Mouse (Mus musculus) left cerebral cortex, adult 2 months (tissue): ENCODE results near the gene Six2. TPM values are rescaled to one million over a fixed set of nuclear protein-coding genes. Genes with fewer than 3 reads are reported as not detected.

Experiments
- DNase-seq, 2 experiments: peaks; one replicate each; pipeline ENCODE4 v3.0.0; 2021 to 2022; ENCODE audit warnings: low spot score in 2 of 2, mixed read lengths in 1 of 2; ENCODE audit errors: extremely low spot score in 1 of 2
- H3K27ac ChIP-seq: fragments of 200-600 bp; 2 replicates; pipeline ENCODE4 v1.8.1; 2022
- H3K4me3 ChIP-seq: fragments of 200-600 bp; 2 replicates; pipeline ENCODE4 v1.8.1; 2022
- CTCF ChIP-seq: fragments of 200-600 bp; IDR thresholded peaks from 2 replicates; pipeline ENCODE4 v1.8.1; 2022; ENCODE audit warnings: antibody characterized with exemption, mild to moderate bottlenecking, moderate library complexity
- intact Hi-C: fragments of 180-260 bp; cut with DNase I; formaldehyde crosslinking; loops from one replicate; pipeline ENCODE4 v1.15.1; 2025
- total RNA-seq, 2 experiments: library from RNA; stranded (reverse); gene quantifications; 2 replicates each; pipeline ENCODE4 v1.2.3; 2021

The Six2 gene
- total RNA-seq, 2 experiments from 2014 or later: 0.70 to 0.75 TPM

- TF ChIP-seq CTCF: no peak
- H3K27ac ChIP-seq: no peak overlapping the region
- intact Hi-C loops: no loop called here
- no peak overlapping the region for H3K4me3 ChIP-seq
- no peak for DNase-seq
Measured at GRCm38 (mm10) chr17:85704369-85705260, 16.5 kb upstream of the Six2 start.

- Histone ChIP-seq H3K4me3 (no peak overlapping the region), H3K27ac (no peak overlapping the region)
- intact Hi-C loops: no loop called here
- DNase-seq: no peak
- no peak for TF ChIP-seq CTCF
Measured at GRCm38 (mm10) chr17:85700028-85700427, 12.0 kb upstream of the Six2 start.

- intact Hi-C loops: no loop called here
- Histone ChIP-seq H3K27ac (no peak overlapping the region), H3K4me3 (no peak overlapping the region)
- TF ChIP-seq CTCF: no peak
- DNase-seq: no peak
Measured at GRCm38 (mm10) chr17:85698643-85699042, 10.6 kb upstream of the Six2 start.

- TF ChIP-seq CTCF: no peak
Measured at GRCm38 (mm10) chr17:85697976-85698375, 9.9 kb upstream of the Six2 start.

GRCm38 (mm10) chr17:85694499-85694898, 6.4 kb upstream of the Six2 start:
- intact Hi-C loops: no loop called here
- no peak overlapping the region for H3K27ac ChIP-seq

More at GRCm38 (mm10) chr17:85697976-85698375, 9.9 kb upstream of the Six2 start:
- H3K4me3 ChIP-seq: no peak overlapping the region
- no peak overlapping the region for H3K27ac ChIP-seq
- intact Hi-C loops: no loop called here
- DNase-seq: no peak

GRCm38 (mm10) chr17:85693101-85693500, 5.0 kb upstream of the Six2 start:
- no peak for TF ChIP-seq CTCF
- intact Hi-C loops: no loop called here

More at GRCm38 (mm10) chr17:85694499-85694898, 6.4 kb upstream of the Six2 start:
- no peak overlapping the region for H3K4me3 ChIP-seq
- peak; percentile 33 for TF ChIP-seq CTCF
- DNase-seq: no peak

GRCm38 (mm10) chr17:85692594-85692993, 4.5 kb upstream of the Six2 start:
- TF ChIP-seq CTCF: no peak
- DNase-seq: no peak
- intact Hi-C loops: no loop called here
- H3K27ac ChIP-seq: no peak overlapping the region
- no peak overlapping the region for H3K4me3 ChIP-seq

More at GRCm38 (mm10) chr17:85693101-85693500, 5.0 kb upstream of the Six2 start:
- no peak overlapping the region for H3K4me3 ChIP-seq
- H3K27ac ChIP-seq: no peak overlapping the region
- no peak for DNase-seq

GRCm38 (mm10) chr17:85691701-85692536, 3.8 kb upstream of the Six2 start:
- Histone ChIP-seq H3K27ac (no peak overlapping the region), H3K4me3 (no peak overlapping the region)
- no peak for DNase-seq
- intact Hi-C loops: no loop called here
- no peak for TF ChIP-seq CTCF

- Histone ChIP-seq H3K4me3 (no peak overlapping the region), H3K27ac (no peak overlapping the region)
- intact Hi-C loops: no loop called here
- no peak for TF ChIP-seq CTCF
- DNase-seq: no peak
Measured at GRCm38 (mm10) chr17:85690969-85691335, 2.9 kb upstream of the Six2 start.

- H3K4me3 ChIP-seq: no peak overlapping the region
- intact Hi-C loops: no loop called here
- DNase-seq: no peak
- no peak overlapping the region for H3K27ac ChIP-seq
- no peak for TF ChIP-seq CTCF
Measured at GRCm38 (mm10) chr17:85690323-85690968, 2.4 kb upstream of the Six2 start.

- no peak overlapping the region for H3K27ac ChIP-seq
- no peak for DNase-seq
- no peak overlapping the region for H3K4me3 ChIP-seq
- TF ChIP-seq CTCF: no peak
- intact Hi-C loops: loop anchor here (5.0 kb wide), 2 partner anchors 68 to 203 kb away; no protein-coding TSS in a partner anchor
Measured at GRCm38 (mm10) chr17:85689807-85690319, 1.8 kb upstream of the Six2 start.
